Mouse (Mus musculus): ENCODE measurements around the gene Enpep. TPM values are rescaled to one million over a fixed set of nuclear protein-coding genes. Genes with fewer than 3 reads are reported as not detected.

Enpep gene
- polyA plus RNA-seq, 1 experiment, result 13.4 TPM

GRCm38 (mm10) chr3:129238664-129239258 is 93.8 kb downstream of the Enpep start:
- no peak overlapping the region for H3K27ac ChIP-seq (replicated peaks; ENCODE audit: low read depth, low read length)
- H3K4me1 ChIP-seq (ENCODE audit: control insufficient read depth, insufficient read depth, insufficient read length, low read length), result no peaks in the 10 kb centered on the region
- no peak overlapping the region for H3K4me3 ChIP-seq (ENCODE audit: insufficient read depth, low read depth, low read length)

- H3K4me3 ChIP-seq (ENCODE audit: insufficient read depth, low read depth, low read length), result no peak overlapping the region
- no peak overlapping the region for H3K27ac ChIP-seq (replicated peaks; ENCODE audit: low read depth, low read length)
- H3K4me1 ChIP-seq (ENCODE audit: control insufficient read depth, insufficient read depth, insufficient read length, low read length), result no peaks in the 10 kb centered on the region
Observed at GRCm38 (mm10) chr3:129238010-129238409, 94.5 kb downstream of the Enpep start.

GRCm38 (mm10) chr3:129227331-129227730 is 105.2 kb downstream of the Enpep start:
- no peak overlapping the region for H3K27ac ChIP-seq (replicated peaks; ENCODE audit: low read depth, low read length)
- H3K4me3 ChIP-seq (ENCODE audit: insufficient read depth, low read depth, low read length), result no peak overlapping the region
- no peaks in the 10 kb centered on the region; the same call in 1 of the 2 replicates for H3K4me1 ChIP-seq (ENCODE audit: control insufficient read depth, insufficient read depth, insufficient read length, low read length)

- H3K4me1 ChIP-seq (ENCODE audit: control insufficient read depth, insufficient read depth, insufficient read length, low read length), result no peaks in the 10 kb centered on the region; the same call in 1 of the 2 replicates
- no peak overlapping the region for H3K4me3 ChIP-seq (ENCODE audit: insufficient read depth, low read depth, low read length)
- H3K27ac ChIP-seq (replicated peaks; ENCODE audit: low read depth, low read length), result no peak overlapping the region
Observed at GRCm38 (mm10) chr3:129226681-129227080, 105.8 kb downstream of the Enpep start.

- Histone ChIP-seq H3K4me3 (ENCODE audit: insufficient read depth, low read depth, low read length) (no peak overlapping the region), H3K27ac (replicated peaks; ENCODE audit: low read depth, low read length) (no peak overlapping the region), H3K4me1 (ENCODE audit: control insufficient read depth, insufficient read depth, insufficient read length, low read length) (no peaks in the 10 kb centered on the region; the same call in 1 of the 2 replicates)
Observed at GRCm38 (mm10) chr3:129225577-129226289, 106.8 kb downstream of the Enpep start.

GRCm38 (mm10) chr3:129224806-129225576 is 107.5 kb downstream of the Enpep start:
- peak overlapping the region; percentile 16; the same call in 1 of the 2 replicates for H3K4me3 ChIP-seq (ENCODE audit: insufficient read depth, low read depth, low read length)
- H3K27ac ChIP-seq (replicated peaks; ENCODE audit: low read depth, low read length), result no peak overlapping the region
- H3K4me1 ChIP-seq (ENCODE audit: control insufficient read depth, insufficient read depth, insufficient read length, low read length), result no peaks in the 10 kb centered on the region; the same call in 1 of the 2 replicates

- peak overlapping the region; percentile 16; the same call in 1 of the 2 replicates for H3K4me3 ChIP-seq (ENCODE audit: insufficient read depth, low read depth, low read length)
Observed at GRCm38 (mm10) chr3:129223964-129224805, 108.3 kb downstream of the Enpep start.

GRCm38 (mm10) chr3:129223401-129223800 is 109.1 kb downstream of the Enpep start:
- H3K4me3 ChIP-seq (ENCODE audit: insufficient read depth, low read depth, low read length), result no peak overlapping the region
- H3K4me1 ChIP-seq (ENCODE audit: control insufficient read depth, insufficient read depth, insufficient read length, low read length), result no peaks in the 10 kb centered on the region; the same call in 1 of the 2 replicates
- no peak overlapping the region for H3K27ac ChIP-seq (replicated peaks; ENCODE audit: low read depth, low read length)

More at GRCm38 (mm10) chr3:129223964-129224805, 108.3 kb downstream of the Enpep start:
- Histone ChIP-seq H3K27ac (replicated peaks; ENCODE audit: low read depth, low read length) (no peak overlapping the region), H3K4me1 (ENCODE audit: control insufficient read depth, insufficient read depth, insufficient read length, low read length) (no peaks in the 10 kb centered on the region; the same call in 1 of the 2 replicates)

- Histone ChIP-seq H3K27ac (replicated peaks; ENCODE audit: low read depth, low read length) (no peak overlapping the region), H3K4me1 (ENCODE audit: control insufficient read depth, insufficient read depth, insufficient read length, low read length) (no peaks in the 10 kb centered on the region; the same call in 1 of the 2 replicates), H3K4me3 (ENCODE audit: insufficient read depth, low read depth, low read length) (no peak overlapping the region; the same call in 1 of the 2 replicates)
Observed at GRCm38 (mm10) chr3:129222448-129223290, 109.9 kb downstream of the Enpep start.

GRCm38 (mm10) chr3:129221380-129222260 is 110.9 kb downstream of the Enpep start:
- no peak overlapping the region for H3K27ac ChIP-seq (replicated peaks; ENCODE audit: low read depth, low read length)
- no peaks in the 10 kb centered on the region; the same call in 1 of the 2 replicates for H3K4me1 ChIP-seq (ENCODE audit: control insufficient read depth, insufficient read depth, insufficient read length, low read length)
- H3K4me3 ChIP-seq (ENCODE audit: insufficient read depth, low read depth, low read length), result no peak overlapping the region

- no peak overlapping the region for H3K27ac ChIP-seq (replicated peaks; ENCODE audit: low read depth, low read length)
- H3K4me3 ChIP-seq (ENCODE audit: insufficient read depth, low read depth, low read length), result no peak overlapping the region
- H3K4me1 ChIP-seq (ENCODE audit: control insufficient read depth, insufficient read depth, insufficient read length, low read length), result no peaks in the 10 kb centered on the region; the same call in 1 of the 2 replicates
Observed at GRCm38 (mm10) chr3:129220681-129221379, 111.7 kb downstream of the Enpep start.

GRCm38 (mm10) chr3:129220086-129220670 is 112.3 kb downstream of the Enpep start:
- no peak overlapping the region for H3K27ac ChIP-seq (replicated peaks; ENCODE audit: low read depth, low read length)
- H3K4me3 ChIP-seq (ENCODE audit: insufficient read depth, low read depth, low read length), result no peak overlapping the region
- no peaks in the 10 kb centered on the region; the same call in 1 of the 2 replicates for H3K4me1 ChIP-seq (ENCODE audit: control insufficient read depth, insufficient read depth, insufficient read length, low read length)

Measured in brown adipose tissue, adult 24 weeks (tissue).